Mouse (Mus musculus) thymus, adult 2 months (tissue): ENCODE measurements around the gene Rarb.

Source experiments
- CTCF ChIP-seq: fragments of 200-500 bp; IDR thresholded peaks from 2 replicates; pipeline ENCODE4 v1.5.1; 2012; ENCODE audit warnings: mild to moderate bottlenecking, control low read depth, low read length, moderate library complexity, borderline replicate concordance; ENCODE audit not compliant: control insufficient read depth, poor library complexity, insufficient read depth; ENCODE audit errors: extremely low read depth
- POLR2A ChIP-seq: fragments of 200-500 bp; IDR thresholded peaks from 2 replicates; pipeline ENCODE4 v1.6.1; 2012; ENCODE audit warnings: mild to moderate bottlenecking, low read length, control low read depth, moderate library complexity; ENCODE audit not compliant: control insufficient read depth, poor library complexity, insufficient read depth; ENCODE audit errors: extremely low read depth

GRCm38 (mm10) chr14:16558033-16558432 is 260.9 kb downstream of the Rarb start:
- no peak for TF ChIP-seq CTCF
- TF ChIP-seq POLR2A, result no peak
